Mouse (Mus musculus) liver, embryonic 14.5 days (tissue): ENCODE results near the gene Klhl29. TPM values are rescaled to one million over a fixed set of nuclear protein-coding genes. Genes with fewer than 3 reads are reported as not detected.

ENCODE experiments used
- ATAC-seq: fragments of 200-750 bp; cut with Nextera tagmentation; 2 replicates; pipeline ENCODE4 v1.8.0; 2017; ENCODE audit warnings: moderate number of reproducible peaks, mild to moderate bottlenecking, moderate library complexity; ENCODE audit not compliant: insufficient read depth
- DNase-seq, 3 experiments: peaks; one replicate each; pipeline ENCODE4 v3.0.0-alpha.2; 2012 to 2013; ENCODE audit warnings: low read depth in 3 of 3, low spot score in 3 of 3
- H3K27ac ChIP-seq: fragments of 300-500 bp; sonication (generic); 2 replicates; pipeline ENCODE4 v1.5.1; 2014; ENCODE audit warnings: moderate library complexity, mild to moderate bottlenecking, control low read depth, inconsistent platforms
- H3K27me3 ChIP-seq: fragments of 300-500 bp; sonication (generic); 2 replicates; pipeline ENCODE4 v1.6.1; 2014; ENCODE audit warnings: mild to moderate bottlenecking, low read length, moderate library complexity; ENCODE audit not compliant: control insufficient read depth, insufficient read depth
- H3K36me3 ChIP-seq: fragments of 300-500 bp; sonication (generic); replicated peaks from 2 replicates; pipeline ENCODE4 v1.6.1; 2014; ENCODE audit warnings: low read depth; ENCODE audit not compliant: control insufficient read depth, insufficient read depth
- H3K4me1 ChIP-seq, 2 experiments: fragments of 200-500 bp in 1 of 2; fragments of 300-500 bp in 1 of 2; sonication (generic) in 1 of 2; replicated peaks; 2 replicates each; pipeline ENCODE4 v1.6.1; 2012 to 2014; ENCODE audit warnings: antibody characterized with exemption in 1 of 2, inconsistent platforms in 1 of 2, low read length in 1 of 2; ENCODE audit not compliant: control insufficient read depth in 2 of 2, insufficient read depth in 2 of 2
- H3K4me2 ChIP-seq: fragments of 300-500 bp; sonication (generic); 2 replicates; pipeline ENCODE4 v1.6.1; 2014; ENCODE audit warnings: low read depth, mild to moderate bottlenecking, control low read depth, moderate library complexity
- H3K4me3 ChIP-seq, 2 experiments: fragments of 200-500 bp in 1 of 2; fragments of 300-500 bp in 1 of 2; sonication (generic) in 1 of 2; 2 replicates each; pipeline ENCODE4 v1.5.1; 2012 to 2014; ENCODE audit warnings: low read depth in 2 of 2, low read length in 2 of 2, mild to moderate bottlenecking in 2 of 2, control low read depth in 1 of 2, inconsistent platforms in 1 of 2, moderate library complexity in 1 of 2; ENCODE audit not compliant: insufficient read depth in 1 of 2
- H3K9ac ChIP-seq: fragments of 300-500 bp; sonication (generic); replicated peaks from 2 replicates; pipeline ENCODE4 v1.6.1; 2014; ENCODE audit warnings: mild to moderate bottlenecking, control low read depth, moderate library complexity
- H3K9me3 ChIP-seq: fragments of 300-500 bp; sonication (generic); 2 replicates; pipeline ENCODE4 v1.6.1; 2016; ENCODE audit warnings: low read length, mixed read lengths; ENCODE audit not compliant: control insufficient read depth
- CTCF ChIP-seq: IDR thresholded peaks from 2 replicates; pipeline ENCODE4 v1.5.1; 2016; ENCODE audit warnings: antibody characterized with exemption, low read depth, control low read depth
- EP300 ChIP-seq: IDR thresholded peaks from 2 replicates; pipeline ENCODE4 v1.6.1; 2016; ENCODE audit warnings: antibody characterized with exemption, low read depth
- WGBS: fragments of 180-500 bp; shearing (Covaris S2); extraction: QIAGEN DNeasy Blood & Tissue Kit; methylation state at CpG from one replicate; pipeline ENCODE4 v1.1.7; 2014; ENCODE audit not compliant: insufficient replicate concordance; 5-methylcytosine and 5-hydroxymethylcytosine counted together
- polyA plus RNA-seq, 2 experiments: library from polyadenylated mRNA; depleted of rRNA in 1 of 2; stranded (reverse) in 1 of 2; unstranded in 1 of 2; fragments of >200 nt; fragmentation: Nextera tagmentation in 1 of 2; extraction: Ambion mirVana in 1 of 2; gene quantifications; 2 replicates each; pipeline versions ENCODE4 v1.2.1 to v1.2.3; 2012 to 2014

Gene Klhl29
- polyA plus RNA-seq, 2 experiments: 0.06 to 0.11 TPM

DNA sequence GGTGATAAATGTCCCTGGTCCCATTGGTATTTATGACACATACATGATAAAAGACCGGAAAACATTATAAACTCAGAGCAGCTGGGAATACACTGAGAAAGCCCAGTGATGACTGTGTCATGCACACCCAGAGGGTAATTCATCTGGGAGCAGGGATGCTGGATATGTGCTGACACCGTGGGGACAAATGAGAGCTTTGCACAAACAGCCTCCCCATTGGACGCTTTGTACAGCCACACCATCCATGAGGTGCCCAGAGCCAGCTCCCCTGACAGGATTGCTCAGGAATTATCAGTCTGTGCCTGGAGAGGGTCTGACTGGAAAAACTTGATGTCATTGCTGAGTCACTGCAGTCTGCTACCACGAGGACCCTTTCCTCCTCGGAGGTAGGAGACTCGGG lies 266.9 kb downstream of the Klhl29 start:
- Histone ChIP-seq H3K27me3 (no peaks in the 10 kb centered on the region), H3K9ac (no peak overlapping the region), H3K36me3 (no peaks in the 10 kb centered on the region), H3K4me1 (no peaks in the 10 kb centered on the region), H3K9me3 (no peaks in the 10 kb centered on the region), H3K4me3 (no peak overlapping the region), H3K4me2 (no peak overlapping the region), H3K27ac (no peak overlapping the region)
- ATAC-seq: no peak
- DNase-seq: no peak
- WGBS: 45% methylated on average over 6 of the region's 6 CpGs
- TF ChIP-seq EP300: no peak
- TF ChIP-seq CTCF: no peak

- DNase-seq: no peak
- no peak overlapping the region for H3K27ac ChIP-seq
These were observed 267.7 kb downstream of the Klhl29 start for GRCm38 (mm10) chr12:5107795-5108194.

DNA sequence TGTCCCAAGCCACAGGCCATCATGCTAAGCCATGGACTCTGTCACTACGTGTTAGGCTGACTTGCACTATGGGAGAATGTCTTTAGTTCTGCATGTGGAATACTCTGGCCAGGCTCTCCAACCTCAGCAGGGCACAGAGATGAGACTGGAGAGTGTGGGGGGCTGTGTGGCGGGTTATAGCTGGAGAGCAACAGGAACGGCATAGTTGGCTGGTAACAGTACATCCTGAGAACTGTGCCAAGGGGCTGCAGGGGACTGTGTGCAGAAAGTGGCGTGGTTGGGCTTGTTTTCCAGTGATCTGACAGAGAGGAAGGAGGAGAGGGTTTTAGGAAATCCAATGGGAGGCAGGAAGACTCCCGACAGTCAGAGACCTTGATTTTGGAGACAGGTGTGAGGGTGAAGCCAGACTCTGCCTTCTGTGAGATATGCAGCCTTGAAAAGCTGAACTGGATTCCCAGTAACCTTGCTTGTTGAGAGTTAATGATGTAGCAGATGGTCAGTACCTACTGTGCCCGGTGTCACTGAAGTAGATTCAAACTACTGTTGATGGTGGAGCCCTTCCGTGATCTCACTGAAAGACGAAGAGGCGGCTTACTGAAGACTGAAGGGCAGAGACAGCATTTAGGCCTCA lies 270.9 kb downstream of the Klhl29 start:
- no peaks in the 10 kb centered on the region for H3K36me3 ChIP-seq
- no peak for DNase-seq
- no peak overlapping the region for H3K27ac ChIP-seq
- no peak overlapping the region for H3K4me2 ChIP-seq
- H3K9me3 ChIP-seq: no peaks in the 10 kb centered on the region
- no peak overlapping the region for H3K9ac ChIP-seq
- no peaks in the 10 kb centered on the region for H3K4me1 ChIP-seq
- WGBS: 65% methylated on average over 9 of the region's 9 CpGs
- no peaks in the 10 kb centered on the region for H3K27me3 ChIP-seq
- H3K4me3 ChIP-seq: no peak overlapping the region
- ATAC-seq: no peak
- TF ChIP-seq EP300 (no peak), CTCF (no peak)

More at GRCm38 (mm10) chr12:5107795-5108194, 267.7 kb downstream of the Klhl29 start:
- no peaks in the 10 kb centered on the region for H3K9me3 ChIP-seq
- no peaks in the 10 kb centered on the region for H3K4me1 ChIP-seq
- H3K9ac ChIP-seq: no peak overlapping the region
- no peak for ATAC-seq
- no peaks in the 10 kb centered on the region for H3K27me3 ChIP-seq
- WGBS: 43% methylated on average over 2 of the region's 2 CpGs
- H3K4me2 ChIP-seq: no peak overlapping the region
- no peak overlapping the region for H3K4me3 ChIP-seq
- H3K36me3 ChIP-seq: no peaks in the 10 kb centered on the region
- no peak for TF ChIP-seq CTCF
- no peak for TF ChIP-seq EP300

DNA sequence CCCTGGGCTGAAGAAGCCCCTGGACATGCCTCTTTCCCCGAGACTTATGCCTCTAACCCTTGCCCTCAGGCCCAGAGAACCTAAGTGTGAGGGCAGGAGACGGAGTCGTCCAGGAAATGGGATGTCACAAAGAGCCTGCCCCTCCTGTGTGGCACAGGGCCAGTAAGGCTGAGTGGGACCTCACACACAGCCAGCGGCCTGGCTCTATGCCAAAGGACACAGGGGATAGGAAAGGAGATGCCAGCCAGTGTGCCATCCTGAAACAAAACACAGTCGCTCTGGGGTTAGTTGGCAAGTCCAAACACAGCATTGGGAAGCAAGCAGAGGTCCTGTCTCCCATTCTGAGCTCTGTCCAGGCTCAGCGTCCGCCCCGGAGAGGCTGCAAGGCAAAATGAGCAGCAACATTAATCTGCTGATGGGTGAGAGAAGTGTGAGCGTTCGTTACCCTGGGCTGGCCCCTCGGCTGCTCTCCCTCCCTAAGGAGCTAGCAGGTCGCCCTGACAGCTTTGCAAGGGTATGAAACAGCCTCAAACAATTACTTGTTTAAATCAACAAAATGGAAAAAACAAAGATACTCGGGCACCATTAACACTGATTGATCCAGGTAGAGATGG lies 274.0 kb downstream of the Klhl29 start:
- no peak overlapping the region for H3K4me3 ChIP-seq
- H3K27me3 ChIP-seq: no peaks in the 10 kb centered on the region
- TF ChIP-seq CTCF (no peak), EP300 (no peak)
- H3K4me2 ChIP-seq: no peak overlapping the region
- no peaks in the 10 kb centered on the region for H3K9me3 ChIP-seq
- H3K9ac ChIP-seq: no peak overlapping the region
- H3K36me3 ChIP-seq: no peaks in the 10 kb centered on the region
- ATAC-seq (no peak), DNase-seq (no peak)
- H3K4me1 ChIP-seq: no peaks in the 10 kb centered on the region
- no peak overlapping the region for H3K27ac ChIP-seq
- 56% methylated on average over 13 of the region's 13 CpGs for WGBS

GRCm38 (mm10) chr12:5099572-5099971 lies 275.9 kb downstream of the Klhl29 start:
- no peaks in the 10 kb centered on the region for H3K27me3 ChIP-seq
- no peak overlapping the region for H3K27ac ChIP-seq
- TF ChIP-seq EP300 (no peak), CTCF (no peak)
- H3K4me1 ChIP-seq: no peaks in the 10 kb centered on the region
- no peak overlapping the region for H3K4me3 ChIP-seq
- H3K9me3 ChIP-seq: no peaks in the 10 kb centered on the region
- H3K36me3 ChIP-seq: no peaks in the 10 kb centered on the region
- DNase-seq: no peak
- H3K4me2 ChIP-seq: no peak overlapping the region
- WGBS: 68% methylated on average over 9 of the region's 9 CpGs
- H3K9ac ChIP-seq: no peak overlapping the region
- ATAC-seq: no peak
